Mouse (Mus musculus): Measurements from ENCODE around the gene Ssmem1. TPM values are rescaled to one million over a fixed set of nuclear protein-coding genes. Genes with fewer than 3 reads are reported as not detected.

The Ssmem1 gene
- polyA plus RNA-seq, 1 experiment from 2014 or later = 0.49 TPM

- Histone ChIP-seq H3K9me3 (ENCODE audit: low read depth, low read length) (no peaks in the 10 kb centered on the region), H3K4me3 (ENCODE audit: low read depth, low read length) (no peak overlapping the region), H3K4me2 (no peak overlapping the region), H3K27me3 (ENCODE audit: insufficient read depth, low read length) (no peaks in the 10 kb centered on the region), H3K9ac (0 out of 2 replicates have a peak overlapping the region, but pooled peaks have one; percentile 8), H3K27ac (ENCODE audit: low read depth) (no peak overlapping the region), H3K4me1 (ENCODE audit: insufficient read depth) (no peaks in the 10 kb centered on the region), H3K36me3 (ENCODE audit: insufficient read depth) (no peaks in the 10 kb centered on the region)
- TF ChIP-seq CTCF (IDR thresholded peaks at IDR 0.05; ENCODE audit: low read depth) = peak; percentile 69
- peak; percentile 42; the same call in 1 of the 2 replicates for ATAC-seq (ENCODE audit: insufficient read depth)
- WGBS = 48% methylated on average over 12 of the region's 12 CpGs
- peak; percentile 81 for DNase-seq
These were observed 41.0 kb upstream of the Ssmem1 start for GRCm38 (mm10) chr6:30468684-30469083.

- no peak for TF ChIP-seq CTCF (IDR thresholded peaks at IDR 0.05; ENCODE audit: low read depth)
- H3K4me1 ChIP-seq (ENCODE audit: insufficient read depth) = no peaks in the 10 kb centered on the region
- H3K4me3 ChIP-seq (ENCODE audit: low read depth, low read length) = no peak overlapping the region
- WGBS = 86% methylated on average over 12 of the region's 12 CpGs
- H3K9me3 ChIP-seq (ENCODE audit: low read depth, low read length) = no peaks in the 10 kb centered on the region
- H3K36me3 ChIP-seq (ENCODE audit: insufficient read depth) = no peaks in the 10 kb centered on the region
- H3K27me3 ChIP-seq (ENCODE audit: insufficient read depth, low read length) = no peaks in the 10 kb centered on the region
- no peak overlapping the region for H3K9ac ChIP-seq
- DNase-seq (no peak), ATAC-seq (ENCODE audit: insufficient read depth) (no peak)
- no peak overlapping the region for H3K27ac ChIP-seq (ENCODE audit: low read depth)
- no peak overlapping the region for H3K4me2 ChIP-seq
These were observed 40.3 kb upstream of the Ssmem1 start for GRCm38 (mm10) chr6:30469370-30469769.

DNA sequence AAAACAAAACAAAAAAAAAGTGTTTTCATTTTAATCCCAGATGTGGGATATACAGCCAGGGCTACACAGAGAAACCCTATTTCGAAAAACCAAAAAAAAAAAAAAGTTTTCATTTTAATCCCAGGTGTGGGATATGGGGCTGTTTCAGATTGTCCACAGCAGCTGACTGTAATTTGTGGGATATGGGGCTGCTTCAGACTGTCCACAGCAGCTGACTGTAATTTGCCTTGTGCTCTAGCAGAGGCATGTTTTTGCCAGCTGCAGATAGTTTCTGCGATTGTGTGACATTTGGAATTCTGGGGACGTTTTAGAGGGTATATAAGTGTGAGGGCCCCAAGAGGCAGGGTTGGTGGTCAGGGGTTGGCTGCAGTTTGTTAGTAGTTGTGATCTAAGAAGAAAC is 37.9 kb upstream of the Ssmem1 start:
- 61% methylated on average over 3 of the region's 3 CpGs for WGBS
- DNase-seq = no peak
- Histone ChIP-seq H3K4me3 (ENCODE audit: low read depth, low read length) (no peak overlapping the region), H3K4me1 (ENCODE audit: insufficient read depth) (peaks cover 8% of the 10 kb centered on the region), H3K36me3 (ENCODE audit: insufficient read depth) (no peaks in the 10 kb centered on the region), H3K27me3 (ENCODE audit: insufficient read depth, low read length) (no peaks in the 10 kb centered on the region), H3K9ac (no peak overlapping the region), H3K4me2 (no peak overlapping the region), H3K9me3 (ENCODE audit: low read depth, low read length) (no peaks in the 10 kb centered on the region), H3K27ac (ENCODE audit: low read depth) (no peak overlapping the region)
- no peak for ATAC-seq (ENCODE audit: insufficient read depth)
- no peak for TF ChIP-seq CTCF (IDR thresholded peaks at IDR 0.05; ENCODE audit: low read depth)

GRCm38 (mm10) chr6:30476025-30476765 is 33.5 kb upstream of the Ssmem1 start:
- H3K4me2 ChIP-seq = no peak overlapping the region
- H3K27ac ChIP-seq (ENCODE audit: low read depth) = peak overlapping the region; percentile 92
- DNase-seq (peak; percentile 32), ATAC-seq (ENCODE audit: insufficient read depth) (no peak)
- no peaks in the 10 kb centered on the region for H3K27me3 ChIP-seq (ENCODE audit: insufficient read depth, low read length)
- H3K9me3 ChIP-seq (ENCODE audit: low read depth, low read length) = no peaks in the 10 kb centered on the region
- no peak overlapping the region for H3K9ac ChIP-seq
- TF ChIP-seq CTCF (IDR thresholded peaks at IDR 0.05; ENCODE audit: low read depth) = 0 out of 2 replicates have a peak, but pooled peaks have one; percentile 4
- H3K4me3 ChIP-seq (ENCODE audit: low read depth, low read length) = no peak overlapping the region
- H3K4me1 ChIP-seq (ENCODE audit: insufficient read depth) = peaks cover 12% of the 10 kb centered on the region
- peaks cover 35% of the 10 kb centered on the region for H3K36me3 ChIP-seq (ENCODE audit: insufficient read depth)
- 35% methylated on average over 10 of the region's 10 CpGs for WGBS

- H3K4me1 ChIP-seq (ENCODE audit: insufficient read depth) = peaks cover 12% of the 10 kb centered on the region
- no peak for TF ChIP-seq CTCF (IDR thresholded peaks at IDR 0.05; ENCODE audit: low read depth)
- peak; percentile 85 for ATAC-seq (ENCODE audit: insufficient read depth)
- H3K9me3 ChIP-seq (ENCODE audit: low read depth, low read length) = no peaks in the 10 kb centered on the region
- no peak overlapping the region for H3K9ac ChIP-seq
- peak overlapping the region; percentile 10; the same call in 1 of the 2 replicates for H3K4me2 ChIP-seq
- no peaks in the 10 kb centered on the region for H3K27me3 ChIP-seq (ENCODE audit: insufficient read depth, low read length)
- peak; percentile 65 for DNase-seq
- no peak overlapping the region for H3K4me3 ChIP-seq (ENCODE audit: low read depth, low read length)
- H3K27ac ChIP-seq (ENCODE audit: low read depth) = peak overlapping the region; percentile 92
- H3K36me3 ChIP-seq (ENCODE audit: insufficient read depth) = peaks cover 45% of the 10 kb centered on the region
- 43% methylated on average over 8 of the region's 8 CpGs for WGBS
These were observed 32.4 kb upstream of the Ssmem1 start for GRCm38 (mm10) chr6:30477210-30477714.

- ATAC-seq (ENCODE audit: insufficient read depth) = peak; percentile 28; the same call in 1 of the 2 replicates
- H3K27me3 ChIP-seq (ENCODE audit: insufficient read depth, low read length) = no peaks in the 10 kb centered on the region
- 71% methylated on average over 6 of the region's 6 CpGs for WGBS
- H3K9me3 ChIP-seq (ENCODE audit: low read depth, low read length) = no peaks in the 10 kb centered on the region
- H3K4me2 ChIP-seq = no peak overlapping the region
- H3K36me3 ChIP-seq (ENCODE audit: insufficient read depth) = peaks cover 51% of the 10 kb centered on the region
- TF ChIP-seq CTCF (IDR thresholded peaks at IDR 0.05; ENCODE audit: low read depth) = no peak
- no peak overlapping the region for H3K9ac ChIP-seq
- no peak overlapping the region for H3K4me3 ChIP-seq (ENCODE audit: low read depth, low read length)
- H3K27ac ChIP-seq (ENCODE audit: low read depth) = peak overlapping the region; percentile 92
- H3K4me1 ChIP-seq (ENCODE audit: insufficient read depth) = peaks cover 12% of the 10 kb centered on the region
- no peak for DNase-seq
These were observed 31.9 kb upstream of the Ssmem1 start for GRCm38 (mm10) chr6:30477784-30478183.

DNA sequence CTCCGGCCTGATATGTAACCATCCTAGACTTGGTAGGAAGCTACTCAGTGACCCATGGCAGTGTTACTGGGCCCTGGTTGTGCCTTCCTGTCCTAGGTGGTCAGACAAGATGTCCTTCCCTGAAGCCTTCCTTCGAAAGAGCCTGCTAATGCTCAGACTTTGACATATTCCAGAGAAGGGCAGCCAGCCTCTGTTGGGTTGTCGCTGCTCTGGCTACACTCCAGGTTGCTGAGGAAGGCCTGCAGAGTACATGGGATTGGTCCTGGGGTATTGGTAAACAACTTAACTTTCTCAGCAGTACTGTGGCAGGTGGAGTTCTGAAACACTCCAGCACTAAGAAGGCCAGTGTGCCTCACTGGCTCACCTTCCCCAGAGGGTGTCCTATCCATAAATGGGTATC is 30.2 kb upstream of the Ssmem1 start:
- no peaks in the 10 kb centered on the region for H3K27me3 ChIP-seq (ENCODE audit: insufficient read depth, low read length)
- H3K36me3 ChIP-seq (ENCODE audit: insufficient read depth) = peaks cover 66% of the 10 kb centered on the region
- peaks cover 12% of the 10 kb centered on the region for H3K4me1 ChIP-seq (ENCODE audit: insufficient read depth)
- no peak overlapping the region for H3K4me3 ChIP-seq (ENCODE audit: low read depth, low read length)
- peak overlapping the region; percentile 15; the same call in 1 of the 2 replicates for H3K27ac ChIP-seq (ENCODE audit: low read depth)
- no peak for TF ChIP-seq CTCF (IDR thresholded peaks at IDR 0.05; ENCODE audit: low read depth)
- WGBS = 87% methylated on average over 3 of the region's 3 CpGs
- no peak for DNase-seq
- no peak for ATAC-seq (ENCODE audit: insufficient read depth)
- H3K9me3 ChIP-seq (ENCODE audit: low read depth, low read length) = no peaks in the 10 kb centered on the region
- H3K9ac ChIP-seq = no peak overlapping the region
- H3K4me2 ChIP-seq = no peak overlapping the region
